Mouse (Mus musculus): ENCODE measurements around the gene Lmx1b. TPM values are rescaled to one million over a fixed set of nuclear protein-coding genes. Genes with fewer than 3 reads are reported as not detected.
A peak's percentile ranks its signal among the peaks of the same experiment; 100 is the strongest.

The Lmx1b gene
- polyA plus RNA-seq, 1 experiment from 2014 or later: not detected

GRCm38 (mm10) chr2:33565886-33566285, 74.4 kb downstream of the Lmx1b start:
- peaks cover 23% of the 10 kb centered on the region for H3K27me3 ChIP-seq (replicated peaks; ENCODE audit: control insufficient read depth, insufficient read depth, low read length)

DNA sequence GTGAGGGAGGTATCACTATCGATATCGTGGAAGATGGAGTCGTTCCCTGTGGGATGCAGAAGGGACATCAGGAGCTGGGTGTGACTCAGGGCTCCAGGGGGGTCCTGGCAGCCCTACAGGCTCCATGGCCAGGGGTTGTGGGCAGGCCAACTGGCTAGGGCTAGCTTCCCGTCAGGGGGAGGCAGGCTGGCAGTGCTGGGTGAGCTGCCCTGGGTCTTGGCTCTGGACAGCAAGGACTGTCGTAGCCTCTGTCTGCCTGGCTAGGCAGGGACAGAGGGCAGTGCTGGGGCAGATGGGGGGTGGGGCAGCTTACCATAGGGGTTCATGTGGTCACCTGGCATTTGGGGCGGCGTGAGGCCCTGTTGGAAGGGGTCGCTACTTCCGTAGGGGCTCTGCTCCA, 75.6 kb downstream of the Lmx1b start:
- ATAC-seq: no peak
- H3K27ac ChIP-seq (ENCODE audit: low read depth, low read length): no peak overlapping the region
- H3K9ac ChIP-seq (ENCODE audit: low read depth, low read length): no peak overlapping the region
- H3K9me3 ChIP-seq (ENCODE audit: control insufficient read depth): no peaks in the 10 kb centered on the region
- no peak for TF ChIP-seq CTCF (IDR thresholded peaks at IDR 0.05; ENCODE audit: low read depth)
- no peak overlapping the region for H3K4me3 ChIP-seq (ENCODE audit: low read depth, low read length)
- WGBS: 82% methylated on average over 9 of the region's 9 CpGs
- H3K36me3 ChIP-seq (ENCODE audit: control insufficient read depth, insufficient read depth): no peaks in the 10 kb centered on the region
- H3K27me3 ChIP-seq (replicated peaks; ENCODE audit: control insufficient read depth, insufficient read depth, low read length): peaks cover 14% of the 10 kb centered on the region
- H3K4me1 ChIP-seq (replicated peaks; ENCODE audit: control insufficient read depth, insufficient read depth, low read length): no peaks in the 10 kb centered on the region
- H3K4me2 ChIP-seq (replicated peaks; ENCODE audit: low read depth): no peak overlapping the region

More at GRCm38 (mm10) chr2:33565886-33566285, 74.4 kb downstream of the Lmx1b start:
- H3K4me2 ChIP-seq (replicated peaks; ENCODE audit: low read depth): no peak overlapping the region
- H3K9me3 ChIP-seq (ENCODE audit: control insufficient read depth): no peaks in the 10 kb centered on the region
- WGBS: 61% methylated on average over 4 of the region's 4 CpGs
- TF ChIP-seq CTCF (IDR thresholded peaks at IDR 0.05; ENCODE audit: low read depth): no peak
- H3K4me1 ChIP-seq (replicated peaks; ENCODE audit: control insufficient read depth, insufficient read depth, low read length): no peaks in the 10 kb centered on the region
- H3K9ac ChIP-seq (ENCODE audit: low read depth, low read length): no peak overlapping the region
- no peak overlapping the region for H3K4me3 ChIP-seq (ENCODE audit: low read depth, low read length)
- H3K27ac ChIP-seq (ENCODE audit: low read depth, low read length): no peak overlapping the region
- ATAC-seq: no peak
- H3K36me3 ChIP-seq (ENCODE audit: control insufficient read depth, insufficient read depth): no peaks in the 10 kb centered on the region

- H3K9ac ChIP-seq (ENCODE audit: low read depth, low read length): no peak overlapping the region
- no peak overlapping the region for H3K4me2 ChIP-seq (replicated peaks; ENCODE audit: low read depth)
- no peaks in the 10 kb centered on the region for H3K4me1 ChIP-seq (replicated peaks; ENCODE audit: control insufficient read depth, insufficient read depth, low read length)
- H3K27ac ChIP-seq (ENCODE audit: low read depth, low read length): no peak overlapping the region
- WGBS: 10% methylated on average over 6 of the region's 6 CpGs
- no peak overlapping the region for H3K4me3 ChIP-seq (ENCODE audit: low read depth, low read length)
- no peaks in the 10 kb centered on the region for H3K36me3 ChIP-seq (ENCODE audit: control insufficient read depth, insufficient read depth)
- TF ChIP-seq CTCF (IDR thresholded peaks at IDR 0.05; ENCODE audit: low read depth): peak; percentile 70
- ATAC-seq: no peak
- H3K27me3 ChIP-seq (replicated peaks; ENCODE audit: control insufficient read depth, insufficient read depth, low read length): peaks cover 16% of the 10 kb centered on the region; the same call in 1 of the 2 replicates
- H3K9me3 ChIP-seq (ENCODE audit: control insufficient read depth): no peaks in the 10 kb centered on the region
These were observed 80.6 kb downstream of the Lmx1b start for GRCm38 (mm10) chr2:33559752-33560151.

- H3K27me3 ChIP-seq (replicated peaks; ENCODE audit: control insufficient read depth, insufficient read depth, low read length): peaks cover 16% of the 10 kb centered on the region; the same call in 1 of the 2 replicates
- no peak for TF ChIP-seq CTCF (IDR thresholded peaks at IDR 0.05; ENCODE audit: low read depth)
- H3K9me3 ChIP-seq (ENCODE audit: control insufficient read depth): no peaks in the 10 kb centered on the region
- H3K36me3 ChIP-seq (ENCODE audit: control insufficient read depth, insufficient read depth): no peaks in the 10 kb centered on the region
- H3K4me2 ChIP-seq (replicated peaks; ENCODE audit: low read depth): no peak overlapping the region
- H3K4me1 ChIP-seq (replicated peaks; ENCODE audit: control insufficient read depth, insufficient read depth, low read length): no peaks in the 10 kb centered on the region
- H3K9ac ChIP-seq (ENCODE audit: low read depth, low read length): no peak overlapping the region
- H3K27ac ChIP-seq (ENCODE audit: low read depth, low read length): no peak overlapping the region
- H3K4me3 ChIP-seq (ENCODE audit: low read depth, low read length): no peak overlapping the region
- 36% methylated on average over 7 of the region's 7 CpGs for WGBS
- ATAC-seq: no peak
These were observed 81.0 kb downstream of the Lmx1b start for GRCm38 (mm10) chr2:33559334-33559733.

- Histone ChIP-seq H3K27ac (ENCODE audit: low read depth, low read length) (no peak overlapping the region), H3K9me3 (ENCODE audit: control insufficient read depth) (no peaks in the 10 kb centered on the region), H3K4me3 (ENCODE audit: low read depth, low read length) (no peak overlapping the region), H3K4me2 (replicated peaks; ENCODE audit: low read depth) (no peak overlapping the region), H3K9ac (ENCODE audit: low read depth, low read length) (no peak overlapping the region), H3K27me3 (replicated peaks; ENCODE audit: control insufficient read depth, insufficient read depth, low read length) (peaks cover 16% of the 10 kb centered on the region; the same call in 1 of the 2 replicates), H3K36me3 (ENCODE audit: control insufficient read depth, insufficient read depth) (no peaks in the 10 kb centered on the region), H3K4me1 (replicated peaks; ENCODE audit: control insufficient read depth, insufficient read depth, low read length) (no peaks in the 10 kb centered on the region)
- TF ChIP-seq CTCF (IDR thresholded peaks at IDR 0.05; ENCODE audit: low read depth): peak; percentile 99
- ATAC-seq: no peak
- WGBS: 8% methylated on average over 6 of the region's 6 CpGs
These were observed 82.1 kb downstream of the Lmx1b start for GRCm38 (mm10) chr2:33558233-33558632.

DNA sequence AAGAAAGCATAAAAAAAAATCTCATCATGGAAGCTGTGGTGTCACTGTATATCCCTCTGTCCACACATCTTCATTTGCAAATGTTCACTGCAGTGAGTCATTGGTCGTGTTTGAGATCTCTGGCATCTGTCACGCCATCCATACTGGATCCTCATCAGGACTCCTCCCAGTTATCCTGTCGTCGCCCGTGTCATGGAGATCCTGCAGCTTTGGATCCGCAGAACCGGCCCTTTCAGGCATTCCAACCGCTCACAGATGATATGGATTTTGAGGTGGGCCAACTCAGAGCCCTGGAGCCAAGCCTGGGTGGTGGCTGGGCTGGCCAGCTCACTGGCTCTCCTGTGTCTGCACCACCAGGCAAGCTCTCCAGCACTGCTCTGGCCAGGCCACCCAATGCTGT, 84.7 kb downstream of the Lmx1b start:
- no peaks in the 10 kb centered on the region for H3K36me3 ChIP-seq (ENCODE audit: control insufficient read depth, insufficient read depth)
- no peak for TF ChIP-seq CTCF (IDR thresholded peaks at IDR 0.05; ENCODE audit: low read depth)
- WGBS: 68% methylated on average over 8 of the region's 8 CpGs
- no peaks in the 10 kb centered on the region for H3K4me1 ChIP-seq (replicated peaks; ENCODE audit: control insufficient read depth, insufficient read depth, low read length)
- ATAC-seq: no peak
- no peaks in the 10 kb centered on the region for H3K9me3 ChIP-seq (ENCODE audit: control insufficient read depth)
- no peak overlapping the region for H3K9ac ChIP-seq (ENCODE audit: low read depth, low read length)
- no peak overlapping the region for H3K4me2 ChIP-seq (replicated peaks; ENCODE audit: low read depth)
- H3K27ac ChIP-seq (ENCODE audit: low read depth, low read length): no peak overlapping the region
- peaks cover 16% of the 10 kb centered on the region; the same call in 1 of the 2 replicates for H3K27me3 ChIP-seq (replicated peaks; ENCODE audit: control insufficient read depth, insufficient read depth, low read length)
- no peak overlapping the region for H3K4me3 ChIP-seq (ENCODE audit: low read depth, low read length)

DNA sequence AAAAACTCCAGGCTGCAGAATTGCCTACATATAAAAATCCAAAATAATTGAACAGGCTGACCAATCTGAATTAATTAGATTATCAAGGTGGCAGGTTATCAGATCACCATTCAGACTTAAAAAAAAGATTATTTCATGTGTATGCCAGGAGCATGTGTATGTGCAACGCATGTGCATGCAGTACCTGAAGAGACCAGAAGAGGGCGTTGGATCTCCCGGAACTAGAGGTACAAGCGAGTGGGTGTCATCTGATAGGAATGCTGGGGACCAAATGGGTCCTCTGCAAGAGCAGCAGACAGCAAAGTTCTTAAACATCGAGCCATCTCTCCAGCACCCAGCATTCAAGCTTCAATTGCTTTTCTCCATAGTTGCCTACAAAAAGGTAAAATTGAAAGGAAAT, 87.6 kb downstream of the Lmx1b start:
- peak; percentile 48 for TF ChIP-seq CTCF (IDR thresholded peaks at IDR 0.05; ENCODE audit: low read depth)
- no peak for ATAC-seq
- 53% methylated on average over 5 of the region's 5 CpGs for WGBS

More for the DNA sequence above, 87.6 kb downstream of the Lmx1b start:
- Histone ChIP-seq H3K4me2 (replicated peaks; ENCODE audit: low read depth) (no peak overlapping the region), H3K9ac (ENCODE audit: low read depth, low read length) (no peak overlapping the region), H3K27me3 (replicated peaks; ENCODE audit: control insufficient read depth, insufficient read depth, low read length) (no peaks in the 10 kb centered on the region), H3K36me3 (ENCODE audit: control insufficient read depth, insufficient read depth) (no peaks in the 10 kb centered on the region), H3K4me3 (ENCODE audit: low read depth, low read length) (no peak overlapping the region), H3K9me3 (ENCODE audit: control insufficient read depth) (no peaks in the 10 kb centered on the region), H3K27ac (ENCODE audit: low read depth, low read length) (no peak overlapping the region), H3K4me1 (replicated peaks; ENCODE audit: control insufficient read depth, insufficient read depth, low read length) (no peaks in the 10 kb centered on the region)
